Mouse (Mus musculus): ENCODE results near the gene Fam187b.
"Not testable (repeated sequence)": the region's sequence is repeated elsewhere in the genome, so short reads cannot be mapped to it uniquely, and the experiment has no call there.

DNA sequence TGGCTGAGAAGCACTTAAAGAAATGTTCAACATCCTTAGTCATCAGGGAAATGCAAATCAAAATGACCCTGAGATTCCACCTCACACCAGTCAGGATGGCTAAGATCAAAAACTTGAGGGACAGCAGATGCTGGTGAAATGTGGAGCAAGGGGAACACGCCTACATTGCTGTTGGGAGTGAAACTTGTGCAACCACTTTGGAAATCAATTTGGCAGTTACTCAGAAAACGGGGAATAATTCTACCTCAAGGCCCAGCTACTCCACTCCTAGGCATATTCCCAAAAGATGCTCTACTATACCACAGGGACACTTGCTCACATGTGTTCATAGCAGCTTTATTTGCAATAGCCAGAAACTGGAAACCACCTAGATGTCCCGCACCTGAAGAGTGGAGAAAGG, 23.7 kb upstream of the Fam187b start:
- TF ChIP-seq CTCF (IDR thresholded peaks at IDR 0.05; ENCODE audit: control insufficient read depth, insufficient read depth, insufficient read length); FOSL1 (IDR thresholded peaks at IDR 0.05; ENCODE audit: insufficient read depth, low read length, poor library complexity, severe bottlenecking); MAX (IDR thresholded peaks at IDR 0.05); MYOG (IDR thresholded peaks at IDR 0.05; ENCODE audit: control insufficient read depth, extremely low read depth, insufficient read length); USF1 (IDR thresholded peaks at IDR 0.05; ENCODE audit: low read depth); CEBPB (IDR thresholded peaks at IDR 0.05; ENCODE audit: low read depth); MYOD1 (IDR thresholded peaks at IDR 0.05; ENCODE audit: control insufficient read depth, insufficient read length, low read depth): not testable (repeated sequence)

All from C2C12 (cell line).